Mouse (Mus musculus): ENCODE measurements at regions not wholly inside any gene's neighbourhood (a gene's known extent, or its start where the extent isn't known, plus 50 kb on each side); places are given as distances from the start of the nearest gene placed in this dataset.

DNA sequence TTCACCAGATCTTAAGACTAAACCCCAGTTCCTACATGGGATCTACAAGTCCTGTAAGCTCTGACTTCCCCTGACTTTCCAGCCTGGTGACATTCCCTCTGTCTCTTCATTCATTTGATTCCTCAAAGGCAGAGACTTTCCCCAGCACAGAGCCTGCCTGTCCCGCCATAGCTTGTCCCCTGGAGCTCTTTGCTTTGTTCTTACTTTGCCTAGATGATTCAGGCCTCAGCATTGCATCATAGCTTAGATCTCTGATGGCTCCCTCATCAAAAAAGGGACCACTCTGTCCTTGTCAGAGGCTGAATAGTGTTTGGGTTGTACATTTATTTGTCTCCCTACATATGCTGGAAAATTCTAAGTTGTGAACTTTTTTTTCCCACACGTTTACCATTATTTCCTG lies 57.6 kb upstream of the Exoc6 start:
- no peak for DNase-seq (ENCODE audit: low read depth)

DNA sequence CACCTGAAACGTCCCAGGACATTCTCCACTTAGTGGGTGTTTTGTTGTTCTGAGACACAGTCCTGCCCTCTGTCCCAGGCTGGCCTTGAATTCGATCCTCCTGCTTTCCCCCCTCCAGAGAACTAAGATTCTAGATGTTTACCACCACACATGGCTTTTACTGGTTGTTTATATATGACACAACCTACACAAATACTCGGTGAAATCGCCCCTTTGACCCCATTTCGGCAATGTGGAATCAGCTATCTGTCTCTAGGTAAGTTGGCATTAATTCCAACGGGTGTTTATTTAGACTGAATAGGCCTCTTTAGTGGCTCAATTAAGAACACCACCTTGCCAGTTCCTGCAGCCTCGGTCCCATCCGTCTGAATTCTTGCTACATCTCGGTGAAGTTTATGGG lies 56.8 kb upstream of the Exoc6 start:
- DNase-seq (ENCODE audit: low read depth) = no peak

DNA sequence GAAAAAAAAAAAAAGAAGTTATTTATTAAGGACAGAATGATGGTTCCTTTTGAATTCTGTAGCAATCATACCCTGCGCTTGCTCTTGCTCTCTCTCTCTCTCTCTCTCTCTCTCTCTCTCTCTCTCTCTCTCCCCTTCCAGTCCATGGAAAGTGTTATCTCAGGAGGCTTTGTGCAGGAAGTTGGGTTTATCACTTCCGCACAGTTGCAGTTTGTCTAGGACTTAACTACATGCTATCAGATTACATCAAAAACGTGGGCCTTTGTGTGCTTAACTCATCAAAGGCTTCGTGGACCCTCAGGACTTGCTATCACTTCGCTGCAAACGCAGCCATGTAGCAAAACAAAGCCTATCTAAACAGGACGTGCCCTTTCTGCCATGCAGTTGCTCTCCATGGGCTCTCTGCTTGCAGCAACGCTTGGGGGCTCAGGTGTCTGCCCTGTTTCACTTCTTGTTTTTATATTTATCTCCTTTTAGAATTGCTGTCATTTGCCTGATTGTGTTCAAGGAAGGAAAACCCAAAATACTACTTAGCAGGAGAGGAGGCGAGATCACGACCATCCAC lies 56.2 kb upstream of the Exoc6 start:
- peak; percentile 28 for DNase-seq (ENCODE audit: low read depth)

DNA sequence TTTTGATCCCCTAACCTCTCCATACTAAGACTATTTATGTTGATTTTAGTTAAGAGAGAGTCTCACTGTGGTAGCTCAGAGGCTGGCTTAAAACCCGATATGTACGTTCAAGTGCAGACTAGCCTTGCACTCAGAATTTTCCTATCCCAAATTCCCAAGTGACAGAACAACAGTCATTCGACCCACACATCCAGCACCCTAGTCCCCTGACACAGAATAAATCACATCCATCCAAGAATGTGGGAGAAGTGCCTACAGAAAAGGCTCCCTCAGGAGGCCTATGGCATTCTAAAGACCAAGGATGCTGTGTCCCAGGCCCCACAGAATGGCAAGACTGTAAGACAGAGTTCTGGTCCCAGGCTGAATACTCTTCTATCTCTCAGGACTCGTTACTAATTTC lies 55.4 kb upstream of the Exoc6 start:
- DNase-seq (ENCODE audit: low read depth) = no peak

DNA sequence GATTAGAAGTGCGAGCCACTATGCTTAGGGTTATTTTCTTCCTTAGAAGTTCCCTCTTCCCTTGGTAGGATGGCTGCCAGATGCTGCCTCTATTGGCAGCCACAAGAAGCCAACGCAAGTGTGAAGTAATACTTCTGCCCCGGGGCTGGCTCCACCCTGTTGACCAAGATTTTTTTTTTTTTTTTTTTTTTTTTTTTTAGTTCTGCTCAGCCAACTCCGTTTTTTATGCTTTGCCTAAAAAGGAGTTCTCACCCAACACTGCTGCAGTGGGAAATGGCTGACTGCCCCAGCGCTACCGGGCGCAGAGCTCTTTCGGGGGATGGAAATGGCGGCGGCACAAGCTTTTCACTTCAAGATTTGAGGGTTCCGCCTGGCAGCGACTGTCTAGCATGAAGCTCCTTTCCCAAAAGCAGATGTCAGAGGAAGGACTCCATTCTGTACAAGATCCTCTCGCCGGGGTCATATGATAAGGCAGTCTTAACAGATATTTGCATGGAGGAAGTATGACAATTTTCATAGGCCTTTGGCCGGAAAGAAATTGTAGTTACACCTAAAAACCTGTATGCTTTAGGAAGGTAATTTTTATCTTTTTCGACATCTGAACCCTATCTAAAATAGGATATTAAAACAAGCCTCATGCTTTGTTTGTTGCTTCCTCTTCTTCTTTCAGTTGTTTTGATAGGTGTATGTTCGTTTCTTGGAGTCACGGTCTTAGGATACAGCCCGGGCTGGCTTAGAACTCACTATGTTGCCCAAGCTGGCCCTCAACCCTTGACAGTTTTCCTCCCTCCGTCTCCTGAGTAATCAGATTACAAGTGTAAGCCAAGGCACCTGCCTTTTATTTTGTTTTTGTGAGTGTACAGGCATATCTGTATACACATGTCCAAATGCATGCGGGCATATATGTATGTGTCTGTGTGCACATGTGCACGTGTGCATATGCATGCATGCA lies 54.6 kb upstream of the Exoc6 start:
- DNase-seq (ENCODE audit: low read depth) = peak; percentile 18

DNA sequence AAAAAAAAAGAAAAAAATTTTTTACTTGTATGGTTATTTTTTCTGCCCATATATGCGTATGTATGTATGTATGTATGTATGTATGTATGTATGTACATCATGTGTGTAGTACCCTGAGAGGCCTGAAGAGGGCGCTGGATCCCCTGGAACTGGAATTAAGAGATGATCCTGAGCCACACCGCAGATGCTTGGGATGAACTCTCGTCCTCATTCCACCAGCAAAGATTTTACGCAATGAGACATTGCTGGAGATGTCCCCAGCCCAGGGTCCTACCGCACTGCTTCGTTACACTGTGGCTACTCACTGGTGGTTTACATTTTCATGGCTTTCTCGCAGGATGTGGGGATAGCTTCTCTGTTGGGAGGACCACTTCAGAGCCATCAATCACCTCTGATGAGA lies 53.5 kb upstream of the Exoc6 start:
- no peak for DNase-seq (ENCODE audit: low read depth)

DNA sequence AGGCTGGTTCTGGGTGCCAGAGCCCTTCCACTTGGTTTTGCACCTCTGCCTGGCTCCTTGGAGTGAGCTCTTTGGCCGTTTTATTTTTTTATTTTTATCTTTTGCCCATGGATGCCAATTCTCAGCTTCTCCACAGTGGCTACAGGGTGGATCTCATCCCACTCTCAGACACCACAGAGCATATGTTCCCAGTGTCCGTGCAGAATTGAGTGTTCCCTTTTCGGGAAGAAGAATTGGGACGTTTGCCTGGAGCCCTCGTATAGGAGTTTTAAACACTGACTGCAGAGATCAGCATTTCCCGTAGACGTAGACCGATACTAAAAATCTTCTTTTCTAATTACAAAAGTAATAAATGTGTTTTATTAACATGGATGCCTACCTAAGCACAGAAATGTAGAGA lies 53.1 kb upstream of the Exoc6 start:
- no peak for DNase-seq (ENCODE audit: low read depth)

DNA sequence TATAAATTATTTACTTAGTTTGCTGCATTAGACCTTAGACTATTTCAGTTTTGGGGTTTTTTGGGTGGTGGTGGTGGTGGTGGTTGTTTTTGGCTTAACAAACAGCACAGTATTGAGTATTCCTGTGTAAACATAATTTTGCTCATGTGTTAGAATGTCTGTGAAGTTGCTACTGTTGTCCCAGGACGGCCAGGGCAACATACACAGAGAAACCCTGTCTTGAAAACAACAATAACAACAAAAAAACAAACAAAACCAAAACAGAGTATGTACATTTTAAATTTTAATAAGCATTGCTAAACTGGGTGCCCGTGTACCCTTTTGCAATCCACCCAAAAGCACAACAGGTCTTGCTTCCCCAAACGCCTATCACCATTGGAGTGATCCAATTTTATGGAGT lies 51.8 kb upstream of the Exoc6 start:
- no peak for DNase-seq (ENCODE audit: low read depth)
